Mouse (Mus musculus) fibroblast of lung, adult 2 months (primary cell): Measurements from ENCODE around the gene Lypd6b.
A peak's percentile ranks its signal among the peaks of the same experiment; 100 is the strongest.

Experiments
- DNase-seq: peaks from one replicate; pipeline ENCODE4 v3.0.0-alpha.2; 2011; ENCODE audit warnings: low read depth

Gene Lypd6b

DNA sequence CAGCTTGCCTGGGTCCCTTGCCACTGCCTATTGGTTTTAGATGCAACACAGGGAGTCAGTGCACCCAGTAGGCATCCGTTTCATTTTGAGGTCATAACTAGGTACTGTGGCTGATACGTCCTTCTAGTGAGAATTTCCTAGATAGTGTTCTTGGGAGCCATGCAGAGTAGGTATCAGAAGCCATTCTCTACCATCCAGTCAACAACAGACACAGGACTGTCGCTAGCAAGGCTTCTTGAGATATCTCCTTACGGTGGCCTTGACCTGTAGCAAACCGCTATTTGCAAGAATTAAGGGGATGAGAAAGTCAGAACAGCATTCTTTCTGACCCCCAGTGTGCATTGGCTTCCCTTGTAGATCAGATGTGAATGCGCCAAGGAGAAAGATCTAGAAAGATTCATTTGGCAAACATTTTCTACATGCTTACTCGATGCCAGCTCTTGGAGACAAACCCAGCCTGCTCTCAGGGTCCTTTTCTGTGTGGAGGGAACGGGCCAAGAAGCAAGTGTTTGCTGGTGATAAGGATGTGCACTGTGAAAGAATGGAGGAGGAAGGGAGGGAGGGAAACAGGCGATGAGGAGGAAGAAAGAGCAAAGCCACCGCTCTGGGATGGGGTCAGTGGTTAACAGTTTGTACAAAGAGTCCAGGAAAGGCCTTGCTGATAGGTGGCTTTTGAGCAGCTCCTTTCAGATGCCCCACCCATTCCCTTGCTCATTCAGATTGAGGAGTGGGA, 82.5 kb downstream of the Lypd6b start:
- no peak for DNase-seq

DNA sequence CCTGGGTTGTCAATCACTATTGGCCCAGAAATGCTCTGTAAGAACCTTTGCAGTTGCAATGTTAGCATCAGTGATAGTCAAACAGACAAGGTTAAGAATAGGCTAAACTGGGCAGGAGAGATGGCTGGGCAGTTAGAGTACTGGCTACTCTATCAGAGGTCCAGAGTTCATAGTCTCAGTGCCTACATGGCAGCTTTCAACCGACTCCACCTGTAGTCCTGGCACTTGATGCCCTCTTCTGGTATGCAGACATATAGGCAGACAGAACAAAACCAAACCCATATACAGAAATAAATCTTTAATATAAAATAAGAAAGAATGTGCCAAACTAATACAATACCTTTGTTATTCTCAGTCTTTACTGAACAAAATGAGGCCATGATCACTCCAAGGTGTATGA, 83.5 kb downstream of the Lypd6b start:
- DNase-seq = no peak

DNA sequence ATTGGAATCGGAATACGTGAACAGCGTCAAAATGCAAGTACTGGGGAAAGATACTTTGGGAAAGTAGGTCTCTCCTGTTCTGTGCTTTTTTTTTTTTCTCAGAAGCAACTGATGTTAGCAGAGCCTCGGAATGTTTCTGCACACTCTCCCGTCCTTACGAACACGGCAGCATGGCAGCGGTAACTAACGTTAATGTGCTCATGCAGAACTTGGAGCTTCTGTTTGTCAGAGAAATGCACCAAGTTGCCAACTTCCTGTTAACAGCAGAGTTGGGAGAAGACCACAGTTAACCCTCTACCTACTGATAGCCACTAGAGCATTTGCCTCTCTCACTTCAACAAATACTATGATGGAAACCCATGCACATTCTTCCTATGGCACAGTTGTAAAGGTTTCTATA, 93.0 kb downstream of the Lypd6b start:
- no peak for DNase-seq

DNA sequence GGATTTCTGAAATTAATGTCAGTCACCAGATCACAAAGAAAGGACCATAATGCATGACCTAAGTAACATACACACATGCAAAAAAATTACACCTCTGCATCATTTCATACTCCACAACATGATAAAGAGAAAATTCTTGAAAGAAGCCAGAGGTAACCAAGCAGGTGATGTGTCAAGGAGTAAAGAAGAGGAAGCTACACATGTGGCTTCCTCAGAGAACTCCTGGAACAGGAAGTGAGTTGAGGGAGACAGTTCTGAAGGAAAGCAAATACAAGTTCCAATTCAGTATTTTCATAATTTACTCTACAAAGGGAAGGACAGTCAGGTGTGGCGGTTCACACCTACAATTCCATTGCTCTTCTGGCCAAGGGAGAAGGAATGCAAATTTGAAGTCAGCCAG, 93.5 kb downstream of the Lypd6b start:
- no peak for DNase-seq

DNA sequence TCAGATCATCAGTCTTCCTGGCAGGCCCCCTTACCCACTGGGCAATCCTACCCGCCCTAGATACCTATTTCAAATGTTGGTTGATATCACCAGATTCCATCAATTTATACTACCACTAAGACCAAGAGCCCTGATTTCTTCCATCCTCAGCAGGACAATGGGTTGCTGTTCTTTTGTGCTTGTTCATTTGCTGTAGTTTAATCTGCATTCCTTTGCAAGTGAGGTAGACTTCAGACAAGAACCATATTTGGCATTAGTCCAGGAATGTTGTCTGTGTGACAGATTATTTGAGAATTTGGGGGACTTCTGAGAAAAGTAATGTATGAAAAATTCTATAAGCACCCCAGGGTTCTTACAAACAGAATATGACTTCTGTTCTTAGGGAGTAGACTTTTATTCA, 95.0 kb downstream of the Lypd6b start:
- no peak for DNase-seq

DNA sequence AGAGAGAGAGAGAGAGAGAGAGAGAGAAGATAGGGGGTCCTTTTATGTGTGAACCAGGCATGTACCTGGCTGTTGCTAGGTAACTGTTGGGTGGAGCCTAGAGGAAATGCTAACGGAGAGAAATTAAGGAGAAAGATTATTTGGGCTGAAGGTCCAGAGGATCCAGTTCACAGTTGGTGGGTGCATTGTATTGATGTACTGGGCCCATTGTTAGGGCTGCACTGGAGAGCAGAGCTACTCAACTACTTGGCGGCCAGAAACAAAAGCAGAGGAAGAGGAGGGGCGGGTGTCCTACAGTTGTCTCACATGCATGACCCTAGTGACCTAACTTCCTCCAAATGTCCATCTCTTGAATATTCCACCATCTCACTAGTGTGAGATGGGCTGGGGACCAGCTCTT, 96.5 kb downstream of the Lypd6b start:
- no peak for DNase-seq

DNA sequence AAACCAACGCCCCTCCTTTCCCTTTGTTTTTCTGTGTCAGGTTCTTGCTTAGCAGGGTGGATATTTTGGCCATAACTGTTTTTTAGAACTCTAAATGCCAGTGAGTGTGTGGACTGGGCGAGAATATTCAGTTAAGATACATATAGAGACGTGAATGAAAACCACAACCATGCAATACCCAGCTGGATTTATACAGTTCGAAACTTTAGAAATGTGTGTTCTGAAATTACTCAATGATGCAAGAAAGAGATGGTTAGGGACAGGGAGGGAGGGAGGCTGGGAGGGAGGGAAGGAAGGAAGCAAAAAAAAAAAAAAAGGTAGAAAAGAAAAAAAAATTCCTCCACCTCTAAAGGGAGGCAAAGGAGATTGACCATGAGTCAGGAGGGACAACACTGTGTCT, 98.7 kb downstream of the Lypd6b start:
- DNase-seq = no peak

DNA sequence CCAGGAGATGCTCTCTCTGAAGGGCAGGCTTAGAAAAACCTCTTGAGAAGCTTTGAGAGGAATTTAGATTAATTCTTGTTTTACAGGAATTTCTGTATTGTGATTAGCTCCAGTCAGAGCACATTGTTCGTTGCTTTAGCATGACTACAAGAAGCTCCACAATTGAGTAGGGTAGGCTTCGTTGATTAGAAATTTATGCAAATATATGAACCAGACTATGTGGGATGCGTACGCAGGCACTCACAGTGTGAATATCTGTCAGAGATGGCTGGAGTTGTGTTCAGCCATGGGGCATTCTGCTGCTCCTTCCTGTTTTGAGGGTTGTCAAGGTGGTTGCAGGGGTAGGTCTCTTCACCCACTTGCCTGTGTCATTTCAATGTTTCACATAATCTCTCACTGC, 100.9 kb downstream of the Lypd6b start:
- DNase-seq = no peak

DNA sequence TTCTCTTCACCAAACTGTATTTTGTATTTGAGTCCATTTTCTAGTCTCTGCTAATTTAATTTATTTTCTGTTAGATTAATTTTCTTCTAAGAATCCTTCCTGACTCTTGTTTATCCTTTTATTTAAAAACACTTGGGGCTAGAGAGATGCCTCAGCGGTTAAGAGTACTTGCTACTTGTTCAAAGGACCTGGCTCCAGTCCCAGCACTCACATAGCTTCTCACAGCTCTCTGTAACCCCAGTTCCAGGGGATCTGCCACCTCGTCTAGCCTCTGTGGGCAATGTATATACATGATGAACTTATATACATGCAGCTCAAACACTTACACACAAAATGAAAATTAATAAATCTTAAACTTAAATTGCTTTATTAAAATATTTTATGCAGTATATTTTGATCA, 103.2 kb downstream of the Lypd6b start:
- DNase-seq = no peak

DNA sequence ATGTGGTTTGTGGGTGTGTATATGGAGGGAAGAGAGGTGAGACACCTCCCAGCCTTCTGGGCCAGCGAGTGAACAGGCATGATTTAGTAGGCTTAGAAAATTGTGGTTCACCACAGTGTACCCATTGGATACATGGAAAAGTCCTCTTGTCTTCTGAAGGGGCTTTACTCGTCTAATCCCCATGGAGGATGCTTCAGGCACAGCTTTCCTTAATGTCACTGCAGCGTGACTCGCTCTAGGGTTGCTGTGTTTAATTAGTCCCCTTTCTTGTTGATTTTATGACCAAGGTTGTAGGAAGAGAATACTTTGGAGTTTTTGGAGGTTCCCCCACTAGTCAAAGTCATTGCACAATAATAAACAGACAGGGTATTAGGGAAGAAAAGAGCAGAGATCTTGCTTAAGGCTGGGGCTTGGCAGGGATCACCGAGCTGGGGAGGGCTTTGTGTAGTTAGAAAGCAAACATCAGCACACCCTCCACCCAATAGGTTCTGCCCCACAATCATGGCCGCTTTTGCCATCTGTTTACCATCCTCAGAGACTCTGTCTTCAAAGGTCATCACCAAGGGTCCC, 122.4 kb downstream of the Lypd6b start:
- no peak for DNase-seq

DNA sequence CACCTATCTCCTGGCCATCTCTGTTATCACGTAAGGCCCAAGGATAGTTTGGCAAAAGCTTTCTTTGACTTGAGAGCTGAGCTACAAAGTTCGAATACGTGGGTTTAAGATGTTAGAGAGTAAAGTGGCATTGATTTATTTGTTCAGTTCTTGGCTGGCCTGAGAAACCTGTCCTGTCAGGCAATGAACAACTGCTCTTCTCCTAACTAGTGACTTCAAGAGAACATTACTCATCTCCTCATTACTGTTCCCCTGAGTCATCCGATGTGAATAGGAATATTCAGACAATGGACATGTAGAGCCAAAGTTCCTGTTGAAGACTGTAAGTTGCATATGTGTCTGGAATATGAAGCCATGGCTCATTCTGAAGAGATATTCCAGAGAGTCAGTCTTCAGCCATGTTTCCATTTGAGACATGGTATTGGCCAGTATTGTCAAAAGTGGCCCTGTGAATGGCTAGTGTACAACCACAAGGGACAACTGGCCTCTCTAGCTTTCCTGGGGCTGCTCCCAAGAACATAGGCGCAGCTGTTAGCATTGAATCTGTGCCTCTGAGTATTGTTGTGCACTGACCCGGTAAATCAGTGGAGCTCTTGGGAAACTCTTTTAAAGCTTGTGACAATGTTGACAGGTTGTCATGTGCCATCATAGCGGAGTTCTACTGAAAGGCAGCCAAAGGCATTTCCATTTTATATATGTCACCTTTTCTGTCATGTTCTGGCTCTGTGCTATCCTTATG, 124.0 kb downstream of the Lypd6b start:
- DNase-seq = no peak

DNA sequence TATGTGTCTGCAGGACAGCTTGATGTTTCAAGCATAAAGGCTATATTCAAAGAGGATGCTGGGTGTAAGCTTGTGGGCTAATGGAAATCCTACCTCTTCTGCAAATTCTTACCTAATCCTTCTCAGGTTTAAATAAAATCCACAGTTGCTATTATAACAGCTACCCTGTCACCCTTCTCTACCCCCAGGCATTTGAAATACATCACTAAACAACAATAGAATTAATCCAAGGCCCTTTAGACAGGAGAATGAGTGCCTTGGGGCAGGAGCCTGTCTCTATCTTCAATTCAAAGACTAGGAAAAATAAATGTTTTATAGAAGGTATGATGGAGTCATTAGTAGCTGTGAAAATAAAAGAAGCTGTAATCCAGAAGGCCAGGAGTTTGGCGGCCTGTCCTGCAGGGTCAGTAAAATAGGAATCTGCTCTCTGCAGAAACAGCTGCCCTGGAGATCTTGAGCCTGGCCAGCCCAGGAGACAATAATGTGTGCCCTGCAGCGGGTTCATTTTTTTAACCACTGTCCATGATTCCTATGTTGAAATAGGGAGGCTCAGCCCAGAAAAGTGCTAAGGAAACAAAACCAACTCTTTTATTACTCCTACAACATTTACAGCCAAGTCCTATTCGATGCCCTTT, 124.9 kb downstream of the Lypd6b start:
- DNase-seq = no peak

DNA sequence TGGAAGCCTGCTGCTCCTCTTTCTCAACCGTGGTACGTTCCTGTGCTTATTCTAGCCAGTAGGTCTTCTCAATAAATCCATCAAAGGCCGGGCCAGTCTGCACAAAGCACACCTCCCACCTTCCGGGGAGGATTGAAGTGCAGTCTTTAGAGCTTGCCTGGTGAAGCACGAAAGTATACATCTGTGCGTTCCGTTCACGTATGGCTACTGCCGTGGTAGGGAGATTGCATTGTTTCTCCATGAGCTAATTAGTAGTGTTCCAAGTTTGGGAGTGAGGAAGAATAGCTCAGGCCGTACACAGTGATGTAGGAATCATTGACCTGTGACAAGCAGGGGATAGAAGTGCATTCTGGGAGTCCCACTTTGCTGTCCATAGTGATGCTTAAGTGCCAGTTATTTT, 130.0 kb downstream of the Lypd6b start:
- no peak for DNase-seq

DNA sequence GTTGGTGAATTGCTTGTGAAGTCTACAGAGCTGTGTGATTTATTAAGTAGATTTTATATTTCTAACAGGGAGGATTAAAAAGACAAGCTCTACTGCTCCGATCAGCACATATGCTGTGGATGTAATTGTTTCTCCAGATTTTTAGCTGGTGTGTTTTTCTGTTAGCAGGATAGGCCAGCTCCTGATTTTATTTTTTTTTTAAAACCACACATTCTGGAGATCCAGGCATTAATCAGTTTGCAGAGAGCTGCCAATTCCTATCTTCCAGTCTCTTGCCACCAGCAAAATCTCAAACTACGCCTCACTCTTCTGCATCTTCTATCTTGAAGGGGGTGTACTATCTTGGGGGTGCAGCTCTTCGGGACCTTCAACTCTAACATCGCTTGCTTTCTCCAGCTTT, 130.6 kb downstream of the Lypd6b start:
- no peak for DNase-seq

DNA sequence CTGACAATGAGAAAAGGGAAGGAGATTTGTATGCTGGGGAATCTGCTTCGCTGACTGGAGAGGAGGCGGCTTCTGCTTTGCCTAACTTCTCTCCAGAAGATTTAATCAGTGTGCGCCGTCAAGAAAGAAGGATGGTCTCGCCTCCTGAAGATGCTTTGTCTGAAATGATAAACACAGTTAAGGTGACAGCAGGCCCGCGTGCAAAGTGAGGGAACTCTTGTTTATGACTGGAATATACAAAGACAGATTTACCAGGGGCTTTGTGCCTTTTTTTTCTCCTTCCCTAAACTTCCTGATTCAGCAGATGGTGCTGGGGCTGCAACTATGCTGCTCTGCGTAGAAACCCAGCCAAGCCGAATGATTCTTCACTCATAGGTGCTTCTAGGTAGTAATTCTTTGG, 131.2 kb downstream of the Lypd6b start:
- no peak for DNase-seq

DNA sequence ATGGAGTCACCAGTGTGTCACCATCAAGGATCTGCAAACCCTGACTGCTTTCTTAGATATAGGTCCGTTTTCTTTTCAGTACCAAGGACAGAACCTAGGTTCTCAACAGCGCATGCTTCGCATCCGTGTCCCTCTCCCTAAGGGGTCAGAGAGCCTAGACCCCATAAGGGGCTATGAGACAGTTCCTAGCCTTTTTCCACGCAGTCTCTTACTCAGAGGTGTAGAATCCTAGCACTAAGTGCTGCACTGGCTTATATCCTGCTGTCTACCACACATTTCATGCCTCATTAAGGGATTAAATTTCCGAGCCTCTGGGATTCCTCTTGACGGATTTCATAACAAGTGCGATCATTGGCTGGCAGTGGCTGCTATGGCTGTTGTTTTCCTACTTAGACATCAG, 134.5 kb downstream of the Lypd6b start:
- DNase-seq = no peak

DNA sequence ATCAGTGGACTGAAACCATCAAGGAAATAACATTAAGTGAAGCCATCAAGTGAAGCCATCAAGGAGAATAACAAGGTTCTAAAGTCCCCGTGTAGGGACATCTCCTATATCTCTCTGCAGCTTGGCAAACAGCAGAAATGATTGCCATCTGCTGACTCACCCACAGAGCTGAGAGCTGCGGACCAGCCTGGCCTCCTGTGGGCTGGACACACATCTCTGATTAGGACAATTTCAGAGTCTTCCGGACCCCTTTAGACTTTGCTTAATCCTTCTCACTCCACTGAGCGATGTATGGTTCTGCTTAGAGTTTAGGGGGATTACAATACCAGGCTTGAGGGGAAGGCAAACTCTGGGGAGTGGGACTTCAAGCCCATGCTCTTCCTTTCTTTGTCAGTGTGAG, 135.3 kb downstream of the Lypd6b start:
- DNase-seq = no peak

DNA sequence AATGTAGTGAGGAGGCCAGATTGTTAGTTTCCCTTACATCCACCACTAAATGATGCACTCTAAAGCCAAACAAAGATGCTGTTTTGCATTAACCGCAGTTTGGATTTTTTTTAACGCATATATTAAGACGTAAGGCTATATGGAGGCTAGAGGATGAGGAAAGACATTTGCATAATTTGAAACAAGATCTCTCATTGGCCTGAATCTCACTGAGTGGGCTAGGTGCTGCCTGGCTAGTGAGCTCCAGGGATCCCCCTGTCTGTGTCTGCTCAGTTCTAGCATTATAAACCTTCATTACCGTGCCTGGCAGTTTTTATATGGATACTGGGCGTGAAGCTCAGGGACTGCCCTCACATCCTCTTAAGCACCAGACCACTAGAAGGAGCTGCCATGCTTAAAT, 138.7 kb downstream of the Lypd6b start:
- no peak for DNase-seq

DNA sequence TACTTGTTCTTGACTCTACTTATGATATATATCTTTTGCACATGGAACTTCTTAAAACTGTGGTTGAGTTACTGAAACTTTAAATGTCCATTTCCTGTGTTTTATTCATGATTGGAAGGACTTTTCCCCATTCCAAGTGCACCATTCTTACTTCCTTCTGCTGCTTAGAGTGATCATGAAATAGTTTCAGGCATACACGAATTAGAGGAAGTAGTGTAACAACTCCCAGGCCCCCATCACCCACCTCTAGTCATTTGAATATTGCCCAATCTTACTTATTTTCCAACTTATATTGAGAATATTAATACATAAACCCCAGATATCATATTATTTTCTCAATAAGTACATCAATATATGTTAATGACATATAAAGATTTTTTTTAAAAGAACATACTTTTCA, 139.9 kb downstream of the Lypd6b start:
- no peak for DNase-seq

DNA sequence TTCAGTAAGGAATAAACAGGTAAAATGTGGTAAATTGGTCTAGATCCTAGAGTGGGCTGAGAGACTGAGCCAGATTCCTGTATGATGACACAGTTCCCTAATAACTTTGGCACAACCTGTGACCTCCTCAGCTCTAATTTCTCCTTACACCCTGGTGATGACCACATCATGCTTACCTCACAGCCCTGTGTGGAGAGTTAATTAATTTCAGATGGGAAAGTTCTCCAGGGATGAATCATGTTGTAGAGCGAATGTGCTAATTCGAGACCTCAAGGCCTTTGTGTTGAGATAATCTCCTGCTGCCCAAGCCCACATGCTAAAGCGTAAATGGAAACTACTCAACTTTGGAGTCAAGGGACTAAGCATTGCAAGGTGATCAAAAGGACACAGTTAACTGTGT, 142.4 kb downstream of the Lypd6b start:
- DNase-seq = peak; percentile 14

DNA sequence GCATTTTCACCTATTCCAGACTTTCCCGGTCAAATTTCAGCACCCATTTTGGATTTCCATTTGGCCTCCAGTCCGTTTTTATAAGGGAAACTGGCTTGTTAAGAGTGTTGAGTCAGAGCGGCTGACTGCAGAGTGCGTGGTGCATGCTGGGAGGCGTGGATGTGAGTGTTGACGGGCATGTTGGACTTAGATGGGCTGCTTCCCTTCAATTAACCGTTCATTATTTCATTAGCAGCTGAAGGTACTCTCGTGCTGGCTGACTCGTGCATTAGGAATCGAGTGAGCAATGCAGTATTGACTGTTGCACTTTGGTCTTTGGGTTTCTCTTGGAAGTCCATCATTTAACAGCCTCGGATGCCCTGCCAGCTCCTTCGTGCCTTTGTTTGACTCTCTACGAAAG, 150.1 kb downstream of the Lypd6b start:
- no peak for DNase-seq

DNA sequence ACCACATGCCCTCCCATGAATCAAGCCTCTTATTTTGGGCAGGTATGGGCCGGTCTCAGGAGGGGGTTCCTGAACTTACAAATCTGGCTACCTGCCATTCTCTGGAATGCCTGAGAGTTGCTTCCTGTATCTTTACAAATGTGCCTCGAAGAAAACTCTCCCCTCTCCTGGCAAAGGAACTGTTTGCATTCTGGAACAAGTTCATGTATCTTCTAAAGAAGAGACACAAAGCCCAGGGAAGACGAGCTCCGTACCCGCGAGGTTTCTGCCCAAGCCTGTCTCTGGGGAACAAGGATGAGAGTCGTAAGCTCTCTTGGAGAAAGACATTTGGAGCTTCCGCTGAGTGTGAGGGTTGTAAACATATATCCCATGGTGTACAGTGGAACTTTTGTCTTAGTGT, 150.8 kb downstream of the Lypd6b start:
- DNase-seq = no peak

DNA sequence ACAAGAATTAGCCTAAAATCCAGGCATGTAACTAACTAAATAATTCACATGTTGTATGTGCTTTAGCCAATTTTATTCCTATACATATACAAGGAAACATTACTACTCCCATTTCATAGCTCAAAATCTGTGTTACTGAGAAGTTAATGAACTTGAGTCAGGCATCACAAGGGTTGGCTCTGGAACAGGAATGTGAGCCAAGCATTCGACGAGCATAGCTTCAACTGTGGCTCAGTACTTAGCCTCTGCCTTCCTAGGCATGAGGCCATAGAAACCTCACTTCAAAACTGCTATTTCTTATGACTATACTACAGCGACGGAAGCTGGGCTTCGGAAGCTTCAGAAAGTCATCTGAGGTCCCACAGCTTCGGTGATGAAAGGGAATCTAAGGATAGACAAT, 152.9 kb downstream of the Lypd6b start:
- DNase-seq = peak; percentile 47
